Mouse (Mus musculus) cerebellum, adult 2 months (tissue): ENCODE measurements around the gene Mvb12a.

Experiments used
- CTCF ChIP-seq: fragments of 200-500 bp; IDR thresholded peaks from 2 replicates; pipeline ENCODE4 v1.5.1; 2011; ENCODE audit warnings: low read depth, mild to moderate bottlenecking, control low read depth, low read length, moderate library complexity, borderline replicate concordance; ENCODE audit not compliant: insufficient read depth
- POLR2A ChIP-seq: fragments of 200-500 bp; IDR thresholded peaks from 2 replicates; pipeline ENCODE4 v1.6.1; 2011; ENCODE audit warnings: low read length, control low read depth, borderline replicate concordance; ENCODE audit not compliant: insufficient read depth

DNA sequence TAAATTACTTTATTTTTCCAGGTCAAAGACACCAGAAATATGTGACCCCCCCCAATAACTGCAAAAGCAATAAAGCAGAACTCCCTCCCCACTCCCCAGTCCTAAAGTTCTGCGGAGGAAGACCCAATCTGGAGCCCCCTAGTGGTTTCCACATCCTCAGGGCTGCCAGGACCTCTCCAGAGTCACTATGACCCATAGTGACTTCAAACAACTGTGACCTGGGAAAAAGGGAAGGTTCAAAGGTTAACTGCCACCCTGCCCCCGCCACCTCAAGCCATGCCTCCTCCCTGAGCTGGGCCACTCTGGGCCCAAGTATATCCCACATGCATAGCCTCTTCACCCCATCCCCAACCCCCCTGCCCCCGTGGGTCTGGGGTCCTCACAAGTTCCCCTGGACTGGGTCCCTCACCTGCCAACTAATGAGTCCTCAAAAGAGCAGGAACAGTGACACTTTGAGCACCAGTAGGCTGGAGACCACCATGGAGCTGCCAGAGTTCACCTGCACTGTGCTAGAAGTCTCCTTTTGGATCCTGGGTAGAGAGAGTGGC lies 8.4 kb upstream of the Mvb12a start:
- TF ChIP-seq POLR2A (no peak), CTCF (no peak)
